Mouse (Mus musculus) ovary, adult 2 months (tissue): ENCODE results near the gene F830045P16Rik. TPM values are rescaled to one million over a fixed set of nuclear protein-coding genes. Genes with fewer than 3 reads are reported as not detected.

Experiments used
- polyA plus RNA-seq: library from polyadenylated mRNA; depleted of rRNA; stranded (reverse); fragments of >200 nt; gene quantifications from 2 replicates; pipeline ENCODE4 v1.2.3, GENCODE M21; 2012; rRNA removed

The F830045P16Rik gene
- polyA plus RNA-seq, result 0.08 TPM in 1 of 2 replicates, not detected in the other

GRCm38 (mm10) chr2:129536377-129536776, at the start of gene F830045P16Rik:
Gene F830045P16Rik (minus strand): TSS chr2:129536602.

Other genes with a start within 250 kb of the F830045P16Rik start
- 0.40 and 0.61 TPM in 2 replicates for gene Ckap2l, start 239.4 kb downstream of the F830045P16Rik start, polyA plus RNA-seq
- gene Il1a, start 226.6 kb downstream of the F830045P16Rik start, polyA plus RNA-seq, result 0.17 TPM in 1 of 2 replicates, not detected in the other
- gene Il1b, start 165.5 kb downstream of the F830045P16Rik start, polyA plus RNA-seq, result 0.31 and 0.57 TPM in 2 replicates
- 51.9 and 55.9 TPM in 2 replicates for gene Sirpa, start 56.2 kb upstream of the F830045P16Rik start, polyA plus RNA-seq
- not detected in 2 replicates for gene Pdyn, start 163.2 kb upstream of the F830045P16Rik start, polyA plus RNA-seq